Mouse (Mus musculus) erythroid progenitor cell, adult 5-6 weeks (primary cell): Measurements from ENCODE around the gene Nckap1l. TPM values are rescaled to one million over a fixed set of nuclear protein-coding genes. Genes with fewer than 3 reads are reported as not detected.
A peak's percentile ranks its signal among the peaks of the same experiment; 100 is the strongest.

Experiments
- ATAC-seq: replicated peaks from 2 replicates; pipeline ENCODE4 v1.8.0; 2016; ENCODE audit warnings: moderate number of reproducible peaks, mild to moderate bottlenecking, moderate TSS enrichment, inconsistent platforms; ENCODE audit not compliant: poor library complexity, low FRiP score, severe bottlenecking
- total RNA-seq, 2 experiments: library from RNA; stranded (forward) in 1 of 2; stranded (reverse) in 1 of 2; fragments of 150-400 nt in 1 of 2; fragments of 186-747, 209-891 nt in 1 of 2; gene quantifications; 2 replicates each; pipeline versions ENCODE4 v1.2.3 to v1.2.4; 2015 to 2017; ENCODE audit warnings: low replicate concordance in 2 of 2

The Nckap1l gene
- total RNA-seq, 2 experiments from 2014 or later, result 12.6 to 22.2 TPM

DNA sequence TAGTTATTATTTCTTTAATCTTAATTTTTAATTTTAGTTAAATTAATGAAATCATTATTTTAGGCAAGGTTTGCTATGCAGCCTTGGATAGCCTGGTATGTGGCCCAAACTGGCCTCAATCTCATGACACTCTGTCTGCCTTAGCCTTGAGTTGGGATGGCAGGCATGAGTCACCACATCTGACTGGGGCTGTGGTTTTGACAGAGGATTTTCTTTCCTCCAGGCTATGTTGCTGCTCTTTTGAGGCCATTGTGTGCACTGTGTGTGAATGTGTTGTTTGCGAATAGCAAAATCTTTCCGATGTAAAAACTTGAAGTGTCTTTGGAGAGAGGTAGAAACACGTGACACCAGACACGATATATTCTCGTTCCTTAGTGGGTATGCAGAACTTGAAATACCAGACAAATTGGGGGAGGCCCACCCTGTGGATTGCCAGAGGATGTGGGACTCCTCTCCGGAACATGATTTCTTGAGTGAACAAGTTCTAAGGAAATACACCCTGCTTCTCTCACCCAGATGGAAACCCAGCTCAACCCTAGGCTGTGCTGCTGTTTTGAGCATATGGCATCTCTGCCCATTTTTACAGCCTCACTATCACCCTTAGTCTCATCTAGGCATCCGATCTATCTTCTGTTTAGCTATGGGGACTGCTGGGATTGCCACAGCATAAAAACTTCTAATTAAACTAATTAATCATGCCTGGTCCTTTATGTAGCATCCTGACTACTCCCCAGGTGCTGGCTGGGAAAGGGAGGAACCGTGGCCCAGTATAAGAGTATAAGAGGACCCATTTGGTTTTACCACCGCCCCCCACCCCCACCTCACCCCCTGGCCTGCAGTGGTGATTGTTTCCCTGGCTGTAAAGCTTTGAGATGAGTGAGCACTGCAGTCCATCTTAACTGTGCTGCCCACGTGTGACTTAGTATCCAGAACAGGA is 42.9 kb downstream of the Nckap1l start:
- ATAC-seq, result no peak

- ATAC-seq, result no peak
Measured at GRCm38 (mm10) chr15:103498157-103498556, 44.6 kb downstream of the Nckap1l start.

DNA sequence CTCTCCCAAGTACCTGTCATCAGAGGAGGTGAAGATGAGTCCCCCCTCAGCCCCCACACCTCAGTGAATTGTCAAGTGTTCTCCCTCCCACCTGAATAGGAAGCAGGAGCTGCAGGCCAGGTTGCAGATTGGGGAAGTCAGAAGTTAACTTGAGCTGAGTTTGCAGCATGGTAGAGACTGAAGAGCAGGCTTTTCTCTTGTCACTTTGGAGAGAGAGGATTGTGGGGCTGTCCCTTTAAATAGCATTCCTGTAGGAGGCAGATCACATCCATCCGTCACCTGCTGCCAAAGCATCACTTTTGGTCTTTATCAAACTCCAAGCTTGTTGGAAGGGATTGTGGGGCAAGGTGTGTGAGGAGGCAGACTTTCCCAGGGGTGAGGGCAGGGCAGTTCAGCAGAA is 47.1 kb downstream of the Nckap1l start:
- ATAC-seq, result no peak

GRCm38 (mm10) chr15:103501186-103501585 is 47.6 kb downstream of the Nckap1l start:
- ATAC-seq, result no peak

- ATAC-seq, result no peak
Measured at GRCm38 (mm10) chr15:103502435-103503250, 49.0 kb downstream of the Nckap1l start, which contains the start of gene Pde1b. Gene Pde1b (plus strand): TSS chr15:103503034.

DNA sequence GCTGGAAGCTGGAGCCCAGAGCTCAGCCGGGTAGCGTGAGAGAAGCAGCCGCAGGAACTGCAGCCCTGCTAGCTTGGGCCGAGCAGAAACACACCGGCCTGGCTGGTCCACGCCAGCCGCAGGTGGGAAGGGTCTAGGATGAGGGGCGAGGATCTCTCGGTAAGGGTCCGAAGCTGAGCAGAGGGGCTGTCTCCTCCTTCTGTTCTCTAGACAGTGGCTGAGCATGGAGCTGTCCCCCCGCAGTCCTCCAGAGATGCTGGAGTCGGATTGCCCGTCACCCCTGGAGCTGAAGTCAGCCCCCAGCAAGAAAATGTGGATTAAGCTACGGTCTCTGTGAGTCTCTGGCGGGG is 49.6 kb downstream of the Nckap1l start:
- ATAC-seq, result no peak

GRCm38 (mm10) chr15:103503660-103504059 is 50.1 kb downstream of the Nckap1l start:
- ATAC-seq, result no peak

DNA sequence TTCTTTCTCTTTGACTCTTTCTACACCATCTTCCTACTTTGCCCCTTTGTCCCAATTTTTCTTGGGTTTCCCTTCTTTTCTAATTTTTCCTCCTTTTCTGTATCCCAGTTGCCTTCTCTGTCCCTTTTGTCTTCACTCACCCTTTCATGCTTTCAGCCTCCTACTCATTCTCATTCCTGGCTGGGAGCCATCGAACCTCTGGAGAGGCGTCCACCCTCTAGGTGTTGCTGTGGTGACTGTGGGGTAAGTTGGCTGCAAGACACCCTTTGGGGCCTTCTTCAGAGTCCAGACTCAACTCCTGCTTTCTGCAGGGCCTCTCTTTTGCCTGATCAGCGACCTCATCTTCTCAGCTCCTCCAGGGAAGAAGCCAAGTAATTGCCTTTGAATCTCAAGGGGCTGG is 55.7 kb downstream of the Nckap1l start:
- no peak for ATAC-seq

DNA sequence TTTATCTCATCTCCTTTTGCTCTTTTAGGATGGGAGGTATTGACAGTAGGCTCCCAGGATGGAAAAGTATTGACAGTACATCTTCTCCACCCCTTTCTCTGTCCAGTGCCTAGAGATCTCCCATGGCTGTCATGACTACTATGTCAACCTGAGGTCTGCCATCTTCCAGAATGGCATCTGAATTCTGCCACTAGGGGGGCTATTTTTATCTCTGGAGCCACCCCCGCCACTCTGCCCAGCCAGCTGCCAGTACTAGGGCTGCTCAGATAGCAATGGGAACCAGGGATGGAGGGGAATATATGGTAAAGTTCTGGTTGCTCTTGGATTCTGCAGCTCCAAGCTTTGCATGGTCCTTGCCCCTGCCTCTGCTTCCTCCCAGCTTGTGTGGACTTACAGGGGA is 58.1 kb downstream of the Nckap1l start:
- no peak for ATAC-seq

- ATAC-seq, result no peak
Measured at GRCm38 (mm10) chr15:103513621-103514031, 60.0 kb downstream of the Nckap1l start.

DNA sequence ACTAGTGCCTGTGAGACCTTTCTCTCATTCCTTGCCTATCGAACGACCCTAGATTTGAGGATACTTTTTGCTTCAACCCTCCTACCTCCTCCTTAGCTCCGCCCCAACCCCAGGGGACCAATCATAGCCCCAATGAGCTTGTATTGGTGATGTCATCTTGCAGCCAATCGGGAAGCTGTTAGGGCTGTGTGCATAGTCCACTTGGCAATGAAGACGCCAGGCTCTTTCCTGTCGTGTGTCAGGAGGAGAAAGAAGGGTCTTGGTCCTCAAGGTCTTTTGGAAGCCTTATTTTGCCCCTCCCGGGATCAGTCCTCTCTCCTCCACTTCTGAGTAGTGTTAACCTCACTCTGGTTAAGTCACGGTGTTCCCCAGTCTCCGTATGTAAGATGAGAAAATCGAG is 60.5 kb downstream of the Nckap1l start:
- ATAC-seq, result 0 out of 2 replicates have a peak, but pooled peaks have one; percentile 3

- ATAC-seq, result no peak
Measured at GRCm38 (mm10) chr15:103514914-103515313, 61.3 kb downstream of the Nckap1l start.

- ATAC-seq, result no peak
Measured at GRCm38 (mm10) chr15:103518600-103519385, 65.2 kb downstream of the Nckap1l start.

GRCm38 (mm10) chr15:103519386-103520378 is 66.1 kb downstream of the Nckap1l start:
- ATAC-seq, result no peak

GRCm38 (mm10) chr15:103522458-103523099 is 69.0 kb downstream of the Nckap1l start:
- no peak for ATAC-seq

DNA sequence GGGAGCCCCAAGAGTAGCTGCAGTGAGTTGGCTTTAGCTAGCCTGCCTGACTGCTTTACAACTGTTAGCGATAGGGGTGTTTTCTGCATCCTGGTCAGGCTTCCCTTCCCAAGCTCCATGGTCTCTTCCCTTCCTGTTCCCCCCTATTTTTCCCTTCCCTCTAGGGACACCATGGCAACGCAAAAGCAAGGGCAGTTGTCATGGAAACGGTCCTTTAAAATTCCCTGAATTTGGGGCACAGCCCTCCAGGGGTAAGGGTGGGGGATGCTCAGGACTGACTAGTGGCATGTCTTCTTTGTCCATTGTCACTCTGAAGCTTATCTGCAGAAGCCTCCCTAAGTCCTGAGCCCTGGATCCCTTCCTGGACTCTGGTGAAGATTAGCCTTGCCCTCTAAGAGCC is 69.6 kb downstream of the Nckap1l start:
- no peak for ATAC-seq

DNA sequence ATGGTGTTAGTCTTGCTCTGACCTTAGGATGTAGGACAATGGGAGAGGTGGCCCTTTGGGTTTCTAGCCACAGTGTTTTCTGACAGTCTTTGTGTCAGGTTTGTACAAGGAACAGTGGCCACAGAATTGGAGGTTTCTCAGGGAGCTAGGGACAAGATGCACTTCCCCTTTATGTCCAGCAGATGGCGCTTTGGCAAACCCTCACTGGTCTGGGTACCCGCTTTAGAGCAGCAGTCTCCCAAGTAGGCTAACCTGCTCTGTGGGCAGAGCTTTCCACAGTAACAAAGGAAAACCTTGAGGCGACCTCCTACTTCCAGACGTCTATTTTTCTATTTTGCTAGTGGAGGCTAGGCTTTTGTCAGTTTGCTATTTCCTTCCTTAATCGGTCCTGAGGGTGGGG is 76.8 kb downstream of the Nckap1l start:
- ATAC-seq, result peak; percentile 70

DNA sequence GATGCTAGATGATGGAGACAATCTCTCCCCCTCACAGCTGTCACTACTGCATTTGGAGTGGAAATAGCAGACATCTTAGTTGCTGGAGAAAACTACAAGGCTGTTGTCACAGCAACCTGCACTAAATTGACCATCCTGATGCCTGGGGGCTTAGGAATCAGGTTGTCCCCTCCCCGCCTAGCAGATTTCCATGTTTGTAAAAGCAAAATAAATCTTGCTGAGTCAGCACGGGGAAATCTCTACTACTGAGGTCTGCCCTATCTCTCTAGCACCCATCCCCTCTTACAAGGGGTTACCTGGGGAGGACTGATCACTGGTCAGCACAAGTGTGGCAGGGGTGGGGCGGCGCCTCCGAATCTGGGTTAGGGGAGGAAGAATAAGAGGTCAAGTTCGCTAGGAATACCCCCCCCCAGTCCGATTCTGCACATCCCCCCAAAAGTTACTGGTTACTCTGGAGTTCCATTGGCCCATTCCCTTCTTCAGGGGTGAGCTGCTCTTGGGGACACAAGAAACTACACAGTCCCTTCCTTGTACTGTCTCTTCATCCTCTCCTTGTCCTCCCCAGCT is 80.5 kb downstream of the Nckap1l start:
- ATAC-seq, result no peak
